Mouse (Mus musculus) right cerebral cortex, postnatal 10 days (tissue): ENCODE results near the gene Ppp3r1.
"Not testable (repeated sequence)": the region's sequence is repeated elsewhere in the genome, so short reads cannot be mapped to it uniquely, and the experiment has no call there.

Source experiments
- DNase-seq, 2 experiments: peaks; one replicate each; pipeline ENCODE4 v3.0.0; 2021; ENCODE audit warnings: low spot score in 2 of 2

Gene Ppp3r1

GRCm38 (mm10) chr11:17199840-17200501 is 40.9 kb downstream of the Ppp3r1 start:
- DNase-seq = no peak

DNA sequence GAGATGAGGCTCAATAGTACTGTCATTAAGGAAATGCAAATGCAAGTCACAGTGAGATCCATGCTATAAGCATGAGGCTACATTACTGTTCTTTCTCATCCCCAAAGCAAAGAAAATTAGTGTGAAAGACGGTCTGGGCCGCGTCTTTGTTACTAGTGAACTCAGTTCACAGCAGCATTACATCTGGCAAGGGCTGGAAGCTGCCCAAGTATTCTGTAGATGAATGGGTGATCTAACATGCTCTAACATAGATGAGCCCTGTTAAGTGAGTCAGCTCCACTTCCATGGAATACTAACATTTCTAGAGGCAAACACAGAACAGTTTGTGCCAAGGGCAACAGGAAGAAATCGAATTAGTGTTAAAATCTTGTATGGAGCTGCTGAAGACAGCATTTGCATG is 41.9 kb downstream of the Ppp3r1 start:
- DNase-seq = no peak

GRCm38 (mm10) chr11:17202481-17202880 is 43.4 kb downstream of the Ppp3r1 start:
- DNase-seq = no peak

GRCm38 (mm10) chr11:17211258-17212140 is 52.4 kb downstream of the Ppp3r1 start, which contains the start of gene Pno1:
Gene Pno1 (minus strand): TSS chr11:17211568.
- peak; percentile 98 to 99 for DNase-seq

- DNase-seq = no peak
Measured at GRCm38 (mm10) chr11:17212141-17212495, 53.1 kb downstream of the Ppp3r1 start.

- DNase-seq = no peak
Measured at GRCm38 (mm10) chr11:17212903-17213509, 53.9 kb downstream of the Ppp3r1 start.

GRCm38 (mm10) chr11:17215475-17215874 is 56.4 kb downstream of the Ppp3r1 start:
- DNase-seq = no peak

DNA sequence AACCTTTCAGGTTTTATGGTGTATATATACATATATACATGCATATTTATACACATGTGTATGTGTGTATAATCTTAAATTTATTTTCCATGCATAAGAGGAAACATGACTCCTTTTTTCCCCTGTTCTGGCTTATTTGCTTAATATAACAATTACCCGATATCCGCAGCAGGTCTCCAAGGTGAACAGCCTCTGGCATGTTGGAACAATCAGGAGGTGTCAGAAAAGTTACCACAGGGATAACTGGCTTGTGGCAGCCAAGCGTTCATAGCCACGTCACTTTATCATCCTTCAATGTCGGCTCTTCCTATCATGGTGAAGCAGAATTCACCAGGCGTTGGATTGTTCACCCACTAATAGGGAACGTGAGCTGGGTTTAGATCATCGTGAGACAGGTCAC is 62.1 kb downstream of the Ppp3r1 start:
- DNase-seq = no peak

- DNase-seq = no peak
Measured at GRCm38 (mm10) chr11:17232792-17233191, 73.7 kb downstream of the Ppp3r1 start.

DNA sequence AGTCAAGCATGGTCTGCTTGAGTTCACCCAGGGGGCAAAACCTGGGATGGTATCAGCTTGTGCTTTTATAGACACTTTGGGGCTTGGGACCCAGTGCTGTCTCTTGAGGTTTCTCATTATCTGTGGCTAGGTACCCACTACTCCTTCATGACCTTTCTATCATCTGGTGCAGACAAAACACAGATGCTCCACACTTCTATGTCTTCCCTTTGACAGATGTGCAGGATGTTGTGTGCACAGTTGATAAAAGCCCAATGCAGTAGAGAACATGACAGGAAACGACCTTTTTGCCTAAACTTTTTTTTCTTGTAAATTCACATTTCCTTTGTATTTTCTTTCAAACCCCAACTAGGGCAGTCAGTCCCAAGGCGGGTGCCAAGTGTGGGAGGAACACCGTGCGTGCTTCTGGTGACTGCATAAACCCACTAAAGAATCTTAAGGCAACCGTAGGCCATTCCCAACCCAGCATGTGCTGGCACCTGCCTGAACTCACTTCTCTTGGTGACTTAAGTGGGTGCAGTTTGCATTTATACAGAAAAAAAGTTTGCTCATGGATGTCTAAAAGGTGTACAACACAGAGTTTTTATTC is 77.5 kb downstream of the Ppp3r1 start:
- no peak for DNase-seq

- DNase-seq = not testable (repeated sequence)
Measured at GRCm38 (mm10) chr11:17238598-17238997, 79.5 kb downstream of the Ppp3r1 start.

GRCm38 (mm10) chr11:17248715-17249114 is 89.7 kb downstream of the Ppp3r1 start:
- no peak for DNase-seq
